Mouse (Mus musculus): ENCODE data around the gene Naip2. TPM values are rescaled to one million over a fixed set of nuclear protein-coding genes. Genes with fewer than 3 reads are reported as not detected.
"Not testable (repeated sequence)": the region's sequence is repeated elsewhere in the genome, so short reads cannot be mapped to it uniquely, and the experiment has no call there.

The Naip2 gene
- 6.4 and 6.5 TPM in 2 replicates for polyA plus RNA-seq (2015; fragmentation: Nextera tagmentation; extraction: Ambion mirVana)

DNA sequence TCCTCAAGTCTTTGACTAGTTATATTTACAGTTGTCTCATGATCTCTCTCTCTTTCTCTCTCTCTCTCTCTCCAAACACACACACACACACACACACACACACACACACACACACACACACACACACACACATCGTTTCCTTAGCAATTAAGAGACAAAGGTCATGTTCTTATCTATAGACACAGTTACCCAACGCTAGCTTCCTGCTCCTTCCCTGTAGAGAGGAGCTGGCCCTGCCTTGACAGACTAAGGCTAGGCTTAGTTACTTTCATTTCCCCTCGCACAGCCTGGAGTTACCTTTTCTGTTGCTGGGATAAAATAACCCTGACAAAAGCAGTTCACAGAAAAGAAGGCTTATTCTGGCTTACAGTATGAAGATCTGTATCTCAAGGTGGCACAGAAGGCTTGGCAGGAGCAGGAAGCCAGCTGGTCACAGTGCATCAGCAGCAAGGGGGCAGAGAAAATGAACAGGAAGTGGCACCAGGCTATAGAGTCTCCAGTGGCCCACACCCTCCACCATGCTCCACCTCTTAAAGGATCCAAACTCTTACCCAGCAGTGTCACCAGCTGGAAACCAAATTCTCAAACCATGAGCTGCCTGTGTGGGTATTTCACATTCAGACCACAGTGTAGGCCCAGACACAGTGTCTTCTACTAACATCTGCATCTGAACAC, at the start of gene Naip2:
TSS of gene Naip2 (minus strand) at position 434 of the 675 bp plus-strand sequence.
- WGBS = 44% methylated on average over 3 of the region's 3 CpGs
- Histone ChIP-seq H3K4me3 (replicated peaks) (peak within 1 kb of the TSS; percentile 23), H3K4me2 (replicated peaks) (peak within 1 kb of the TSS; percentile 31)

DNA sequence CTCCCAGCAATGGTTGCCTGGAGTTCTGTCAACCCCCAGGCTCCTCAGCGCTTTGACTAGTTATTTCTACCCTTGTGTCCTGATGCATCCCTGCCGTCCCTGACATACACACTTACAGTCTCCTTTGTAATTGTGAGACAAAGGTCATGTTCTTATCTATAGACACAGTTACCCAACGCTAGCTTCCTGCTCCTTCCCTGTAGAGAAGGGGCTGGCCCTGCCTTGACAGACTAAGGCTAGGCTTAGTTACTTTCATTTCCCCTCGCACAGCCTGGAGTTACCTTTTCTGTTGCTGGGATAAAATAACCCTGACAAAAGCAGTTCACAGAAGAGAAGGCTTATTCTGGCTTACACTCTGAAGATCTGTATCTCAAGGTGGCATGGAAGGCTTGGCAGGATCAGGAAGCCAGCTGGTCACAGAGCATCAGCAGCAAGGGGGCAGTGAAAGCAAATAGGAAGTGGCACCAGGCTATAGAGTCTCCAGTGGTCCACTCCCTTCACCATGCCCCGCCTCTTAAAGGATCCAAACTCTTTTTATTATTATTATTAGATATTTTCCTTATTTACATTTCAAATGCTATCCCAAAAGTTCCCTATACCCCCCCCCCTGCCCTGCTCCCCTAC, 45.1 kb upstream of the Naip2 start:
- not testable (repeated sequence) for H3K27me3 ChIP-seq (replicated peaks); H3K9me3 ChIP-seq; H3K9ac ChIP-seq; H3K36me3 ChIP-seq; H3K4me1 ChIP-seq (replicated peaks)
- Histone ChIP-seq H3K4me3 (replicated peaks) (peak overlapping the region; percentile 22; the same call in 1 of the 2 replicates), H3K4me2 (replicated peaks) (peak overlapping the region; percentile 33; the same call in 1 of the 2 replicates), H3K27ac (peak overlapping the region; percentile 73)
- peak; percentile 97 for ATAC-seq
- 50% methylated on average over 5 of the region's 5 CpGs for WGBS

More for the DNA sequence above, at the start of gene Naip2:
- not testable (repeated sequence) for H3K9me3 ChIP-seq; H3K36me3 ChIP-seq; H3K27me3 ChIP-seq (replicated peaks); H3K9ac ChIP-seq; H3K4me1 ChIP-seq (replicated peaks)
- peak within 1 kb of the TSS; percentile 74 for H3K27ac ChIP-seq
- ATAC-seq = peak; percentile 99

DNA sequence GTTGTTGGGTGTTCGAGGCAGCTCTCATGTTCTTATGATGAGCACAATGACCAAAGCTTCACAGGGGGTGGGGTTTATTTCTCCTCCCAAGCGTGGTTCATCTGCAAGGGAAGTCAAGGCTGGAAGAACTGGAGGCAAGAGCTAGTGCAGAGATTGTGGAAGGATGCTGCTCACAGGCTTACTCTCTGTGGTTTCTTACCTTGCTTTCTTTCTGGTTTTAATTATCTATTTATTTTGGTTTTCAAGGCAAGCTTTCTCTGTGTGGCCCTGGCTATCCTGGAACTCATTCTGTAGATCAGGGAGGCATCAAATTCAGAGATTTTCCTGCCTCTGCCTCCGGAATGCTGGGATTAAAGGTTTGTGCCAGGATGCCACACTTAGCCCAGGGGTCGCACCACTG, 44.3 kb upstream of the Naip2 start, which contains the start of gene Naip5:
TSS of gene Naip5 (minus strand) at position 101 of the 400 bp plus-strand sequence.
- H3K9me3 ChIP-seq; H3K4me1 ChIP-seq (replicated peaks); ATAC-seq; H3K9ac ChIP-seq; H3K27me3 ChIP-seq (replicated peaks); H3K36me3 ChIP-seq: not testable (repeated sequence)
- WGBS = 84% methylated on average over 4 of the region's 4 CpGs
- Histone ChIP-seq H3K27ac (peak within 1 kb of the TSS; percentile 73), H3K4me3 (replicated peaks) (peak within 1 kb of the TSS; percentile 22; the same call in 1 of the 2 replicates), H3K4me2 (replicated peaks) (peak within 1 kb of the TSS; percentile 33; the same call in 1 of the 2 replicates)

DNA sequence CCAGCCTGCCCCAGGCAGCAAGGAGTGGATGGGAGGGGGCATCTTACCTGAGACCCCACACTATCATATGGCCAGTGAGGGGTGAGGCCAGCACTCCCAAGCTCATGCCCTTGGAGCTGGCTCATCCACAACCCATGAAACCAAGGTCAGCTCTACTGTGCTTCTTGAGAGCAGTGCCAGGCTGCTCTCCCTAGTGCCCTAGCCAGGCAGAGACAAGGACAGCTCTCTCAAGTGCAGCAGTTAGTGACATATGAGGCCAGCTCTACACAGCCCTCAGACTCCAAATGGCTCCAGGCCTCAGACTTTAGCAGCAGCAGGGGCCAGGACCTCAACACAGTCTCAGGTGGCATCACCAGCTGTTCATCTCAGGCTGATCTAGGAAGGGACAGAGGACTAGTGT, 41.8 kb upstream of the Naip2 start:
- H3K36me3 ChIP-seq = no peaks in the 10 kb centered on the region
- no peak overlapping the region for H3K4me2 ChIP-seq (replicated peaks)
- no peak overlapping the region for H3K9ac ChIP-seq
- H3K27me3 ChIP-seq (replicated peaks) = no peaks in the 10 kb centered on the region
- ATAC-seq = peak; percentile 19; the same call in 1 of the 2 replicates
- H3K9me3 ChIP-seq = no peaks in the 10 kb centered on the region
- H3K4me1 ChIP-seq (replicated peaks) = no peaks in the 10 kb centered on the region
- H3K27ac ChIP-seq = no peak overlapping the region
- no peak overlapping the region for H3K4me3 ChIP-seq (replicated peaks)

DNA sequence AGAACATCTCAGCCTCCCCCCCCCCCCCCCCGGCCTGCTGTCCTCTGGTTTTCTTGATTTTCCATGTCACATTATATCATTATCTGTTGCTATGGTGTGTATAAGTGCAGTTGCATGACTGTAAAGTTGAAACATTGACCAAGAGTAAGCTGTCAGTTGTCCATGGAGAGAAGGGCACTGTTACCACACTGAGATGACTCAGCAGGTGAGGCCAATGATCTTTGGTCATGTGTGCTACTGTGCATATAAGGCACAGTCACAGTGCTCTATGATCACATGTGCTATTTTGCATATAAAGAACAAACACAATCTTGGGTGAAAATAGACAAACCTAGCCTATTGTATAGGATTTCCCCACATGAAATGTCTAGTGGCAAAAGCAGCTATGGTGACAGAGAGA, 11.8 kb upstream of the Naip2 start:
- not testable (repeated sequence) for ATAC-seq
- WGBS = 93% methylated on average over 1 of the region's 1 CpGs

DNA sequence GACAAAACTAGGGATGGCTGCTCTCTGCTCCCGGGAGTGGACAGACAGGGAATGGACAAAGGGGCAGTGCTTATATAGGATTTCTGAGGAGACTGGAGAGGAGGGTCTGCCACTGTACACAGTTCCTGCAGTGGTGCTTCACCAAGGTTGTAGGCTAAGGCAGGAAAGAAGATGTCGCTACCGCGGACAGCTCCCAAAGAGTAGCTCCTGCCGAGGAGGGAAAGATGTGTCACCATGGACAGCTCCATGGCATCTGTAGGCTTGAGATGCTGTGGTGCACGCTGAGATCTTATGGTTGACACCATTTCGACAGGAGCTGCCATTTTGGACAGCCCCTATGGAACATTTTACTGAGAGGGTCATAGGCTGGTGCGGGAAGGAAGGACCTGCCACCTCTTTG, 8.6 kb upstream of the Naip2 start:
- WGBS = 27% methylated on average over 8 of the region's 8 CpGs
- H3K9me3 ChIP-seq = no peaks in the 10 kb centered on the region
- no peak overlapping the region for H3K4me2 ChIP-seq (replicated peaks)
- H3K36me3 ChIP-seq = no peaks in the 10 kb centered on the region
- H3K4me1 ChIP-seq (replicated peaks) = no peaks in the 10 kb centered on the region
- ATAC-seq = 0 out of 2 replicates have a peak, but pooled peaks have one; percentile 49
- no peak overlapping the region for H3K9ac ChIP-seq
- no peak overlapping the region for H3K4me3 ChIP-seq (replicated peaks)
- no peaks in the 10 kb centered on the region for H3K27me3 ChIP-seq (replicated peaks)
- H3K27ac ChIP-seq = no peak overlapping the region

More for the DNA sequence above, 11.8 kb upstream of the Naip2 start:
- not testable (repeated sequence) for H3K4me3 ChIP-seq (replicated peaks); H3K9me3 ChIP-seq; H3K4me1 ChIP-seq (replicated peaks); H3K4me2 ChIP-seq (replicated peaks); H3K27ac ChIP-seq; H3K9ac ChIP-seq; H3K27me3 ChIP-seq (replicated peaks); H3K36me3 ChIP-seq

DNA sequence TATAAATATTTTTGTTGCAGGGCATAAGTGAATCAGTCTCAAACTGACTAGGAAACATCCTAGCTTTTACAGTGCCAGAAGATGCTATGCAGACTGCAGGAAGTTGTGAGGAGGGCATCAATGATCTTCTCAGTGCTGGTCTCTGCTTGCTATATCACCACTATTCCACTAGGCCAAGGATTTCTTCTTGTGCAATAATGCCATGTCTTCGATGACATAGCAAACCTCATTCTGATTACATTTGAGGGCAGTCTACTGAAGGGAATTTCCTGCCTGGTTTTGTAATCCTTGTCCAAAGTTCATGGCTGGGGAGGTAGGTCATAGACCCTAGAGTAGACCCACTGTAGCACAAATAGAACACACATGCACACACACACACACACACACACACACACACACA, 1.4 kb upstream of the Naip2 start:
- H3K9me3 ChIP-seq = no peaks in the 10 kb centered on the region
- no peaks in the 10 kb centered on the region for H3K27me3 ChIP-seq (replicated peaks)
- no peak overlapping the region for H3K9ac ChIP-seq
- no peak for ATAC-seq
- H3K36me3 ChIP-seq = no peaks in the 10 kb centered on the region
- no peaks in the 10 kb centered on the region for H3K4me1 ChIP-seq (replicated peaks)
- no peak overlapping the region for H3K27ac ChIP-seq
- no peak overlapping the region for H3K4me2 ChIP-seq (replicated peaks)
- H3K4me3 ChIP-seq (replicated peaks) = no peak overlapping the region
- 81% methylated on average over 1 of the region's 1 CpGs for WGBS

DNA sequence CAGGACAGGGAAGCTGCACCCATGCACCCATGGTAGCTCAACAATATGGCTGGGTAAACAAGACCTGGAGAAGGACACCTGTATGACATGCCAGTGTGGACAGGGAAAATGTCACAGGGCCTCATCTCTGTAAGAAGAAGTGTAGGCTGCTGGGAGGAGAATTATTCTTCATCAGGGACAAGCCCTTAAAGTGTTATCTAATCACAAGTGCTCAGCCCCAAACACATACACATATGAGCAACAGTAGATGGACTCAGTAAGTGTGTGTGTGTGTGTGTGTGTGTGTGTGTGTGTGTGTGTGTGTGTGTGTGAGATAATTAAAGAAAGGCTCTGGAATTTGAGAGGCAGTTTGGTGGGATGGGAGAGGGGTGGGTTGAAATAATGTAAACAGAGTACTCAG, 1.1 kb downstream of the Naip2 start:
- Histone ChIP-seq H3K4me2 (replicated peaks) (peak overlapping the region; percentile 27; the same call in 1 of the 2 replicates), H3K27ac (no peak overlapping the region), H3K4me1 (replicated peaks) (no peaks in the 10 kb centered on the region), H3K9me3 (no peaks in the 10 kb centered on the region), H3K4me3 (replicated peaks) (no peak overlapping the region), H3K9ac (no peak overlapping the region), H3K36me3 (no peaks in the 10 kb centered on the region), H3K27me3 (replicated peaks) (no peaks in the 10 kb centered on the region)
- ATAC-seq = no peak

DNA sequence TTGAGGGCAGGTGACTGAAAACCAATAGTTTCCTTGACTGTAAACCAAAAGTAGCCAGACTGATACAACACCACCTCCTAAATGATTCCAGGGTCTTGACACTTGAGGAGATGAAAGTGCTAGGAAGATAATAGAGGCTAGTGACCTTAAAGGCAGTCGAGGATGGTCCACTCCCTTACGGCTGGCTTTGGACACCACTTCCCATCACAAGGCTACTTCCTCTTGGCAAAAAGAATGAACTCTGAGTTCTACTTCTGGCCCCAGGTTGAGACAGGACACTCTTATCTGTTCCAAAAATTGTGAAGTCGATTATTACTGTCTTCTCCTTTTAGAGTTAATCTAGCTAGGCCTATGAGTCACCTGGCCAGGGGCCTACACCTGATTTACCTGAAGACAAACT, 6.5 kb downstream of the Naip2 start:
- no peak overlapping the region for H3K9ac ChIP-seq
- ATAC-seq = no peak
- 77% methylated on average over 3 of the region's 3 CpGs for WGBS
- no peak overlapping the region for H3K4me3 ChIP-seq (replicated peaks)
- H3K4me1 ChIP-seq (replicated peaks) = no peaks in the 10 kb centered on the region
- H3K9me3 ChIP-seq = no peaks in the 10 kb centered on the region
- H3K27me3 ChIP-seq (replicated peaks) = no peaks in the 10 kb centered on the region
- H3K4me2 ChIP-seq (replicated peaks) = no peak overlapping the region
- no peaks in the 10 kb centered on the region for H3K36me3 ChIP-seq
- H3K27ac ChIP-seq = no peak overlapping the region

DNA sequence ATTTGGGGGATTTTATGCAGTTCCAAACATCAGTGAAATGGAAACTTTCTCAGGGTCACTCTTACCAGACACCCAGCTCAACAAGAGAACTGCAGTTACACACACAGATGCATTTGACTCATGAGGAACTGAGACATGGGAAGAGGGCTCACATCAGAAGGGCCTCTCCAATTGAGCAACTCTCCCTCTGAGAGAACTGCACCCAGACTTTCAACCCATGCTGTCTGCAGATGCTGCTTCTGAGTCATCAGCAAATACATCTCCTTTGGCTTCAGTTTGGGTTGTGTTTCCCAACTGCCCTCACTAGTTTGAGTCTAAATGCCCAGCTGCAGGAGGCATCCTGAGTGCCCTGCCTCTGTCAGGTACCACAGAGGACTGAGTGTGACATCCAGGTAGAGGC, 18.8 kb downstream of the Naip2 start:
- H3K9ac ChIP-seq; H3K4me2 ChIP-seq (replicated peaks); H3K9me3 ChIP-seq; ATAC-seq; H3K4me3 ChIP-seq (replicated peaks); H3K27ac ChIP-seq; H3K4me1 ChIP-seq (replicated peaks); H3K27me3 ChIP-seq (replicated peaks); H3K36me3 ChIP-seq: not testable (repeated sequence)

DNA sequence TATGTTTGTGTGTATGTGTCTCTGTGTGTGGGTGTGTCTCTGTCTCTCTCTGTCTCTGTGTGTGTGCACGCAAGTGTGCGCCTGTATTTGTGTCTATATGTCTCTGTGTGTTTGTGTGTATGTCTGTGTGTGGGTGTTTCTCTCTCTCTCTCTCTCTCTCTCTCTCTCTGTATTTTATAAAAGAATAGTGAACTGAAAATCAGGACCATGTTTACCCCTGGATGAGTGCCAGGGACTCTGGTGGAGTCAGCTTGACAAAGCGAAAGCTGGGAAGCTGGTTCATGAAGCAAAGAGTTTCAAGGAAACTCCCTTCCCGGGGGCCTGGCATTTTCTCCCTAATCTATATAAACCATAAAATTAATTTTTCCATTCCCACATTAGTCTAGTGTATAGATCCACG, 27.5 kb downstream of the Naip2 start:
- H3K4me2 ChIP-seq (replicated peaks); H3K9me3 ChIP-seq; H3K36me3 ChIP-seq; H3K27ac ChIP-seq; H3K4me3 ChIP-seq (replicated peaks); H3K4me1 ChIP-seq (replicated peaks); H3K27me3 ChIP-seq (replicated peaks); H3K9ac ChIP-seq: not testable (repeated sequence)
- peak; percentile 43; the same call in 1 of the 2 replicates for ATAC-seq
- 66% methylated on average over 4 of the region's 5 CpGs for WGBS

DNA sequence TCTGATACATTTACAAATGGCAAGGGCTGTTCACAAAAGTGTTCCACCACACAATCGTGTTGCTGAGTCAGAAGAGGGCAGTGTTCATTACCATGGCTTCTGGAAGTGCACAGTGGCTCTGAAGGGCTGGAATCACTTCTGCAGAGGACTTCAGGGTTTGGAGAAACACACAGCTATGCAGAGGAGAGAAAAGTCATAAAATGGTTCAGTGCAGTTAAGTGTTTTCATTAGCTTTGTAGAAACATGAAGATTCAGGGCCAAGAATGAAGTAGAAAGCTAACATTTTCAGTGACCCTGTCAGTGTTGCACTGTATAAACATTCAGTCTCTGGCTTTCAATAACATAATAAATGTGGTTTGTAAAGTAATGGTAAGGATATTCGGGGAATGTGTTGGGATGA, 35.5 kb downstream of the Naip2 start:
- H3K4me3 ChIP-seq (replicated peaks); H3K4me1 ChIP-seq (replicated peaks); ATAC-seq; H3K36me3 ChIP-seq; H3K4me2 ChIP-seq (replicated peaks); H3K9ac ChIP-seq; H3K27ac ChIP-seq; H3K27me3 ChIP-seq (replicated peaks); H3K9me3 ChIP-seq: not testable (repeated sequence)
- WGBS = 66% methylated on average over 2 of the region's 2 CpGs

DNA sequence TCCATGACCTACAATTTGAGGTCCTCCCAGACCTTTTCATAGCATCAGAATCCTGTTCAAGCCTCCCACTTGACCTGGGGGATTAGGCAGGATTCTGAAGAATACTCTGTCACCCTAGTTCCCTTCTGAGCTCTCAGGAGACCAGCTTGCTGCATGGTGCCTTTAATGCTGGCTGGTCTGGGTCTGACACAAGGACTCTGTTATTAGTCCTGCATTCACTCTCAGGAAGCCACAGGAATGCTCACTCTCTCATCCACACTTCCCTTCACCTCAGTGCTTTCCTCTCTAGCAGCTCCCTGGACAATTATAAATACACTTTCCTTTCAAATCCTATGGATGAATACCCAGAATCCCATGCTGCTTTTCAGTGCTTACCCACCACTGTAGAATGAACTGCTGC, 39.4 kb downstream of the Naip2 start:
- not testable (repeated sequence) for H3K9ac ChIP-seq; H3K9me3 ChIP-seq; ATAC-seq; H3K27me3 ChIP-seq (replicated peaks); H3K4me1 ChIP-seq (replicated peaks); H3K4me3 ChIP-seq (replicated peaks); H3K27ac ChIP-seq; H3K4me2 ChIP-seq (replicated peaks); H3K36me3 ChIP-seq

Data from intestine, embryonic 15.5 days (tissue).